Mouse (Mus musculus) adrenal gland, adult 18-20 months (tissue): Measurements from ENCODE around the gene Mcoln1. TPM values are rescaled to one million over a fixed set of nuclear protein-coding genes. Genes with fewer than 3 reads are reported as not detected.

Experiments used
- DNase-seq, 2 experiments: peaks; one replicate each; pipeline ENCODE4 v3.0.0; 2021 to 2022; ENCODE audit warnings: low spot score in 2 of 2
- total RNA-seq, 2 experiments: library from RNA; stranded (reverse); gene quantifications; 1 replicate in 1 of 2; 2 replicates in 1 of 2; pipeline ENCODE4 v1.2.3; 2021

Mcoln1 gene
- total RNA-seq, 2 experiments from 2014 or later: 40.9 to 42.8 TPM

GRCm38 (mm10) chr8:3552240-3552639 is 52.0 kb downstream of the Mcoln1 start:
- DNase-seq: no peak

- DNase-seq: no peak
Measured at GRCm38 (mm10) chr8:3556114-3556513, 55.9 kb downstream of the Mcoln1 start.

Other genes starting within 250 kb of the Mcoln1 start
- gene Insr, start 220.8 kb upstream of the Mcoln1 start, total RNA-seq: 100 to 1,000 TPM; 121 to 156 TPM
- under 1 TPM in 1 of 2 experiments, not detected in 1; 0.38 TPM for gene A430078G23Rik, start 147.0 kb upstream of the Mcoln1 start, total RNA-seq
- gene Arhgef18, start 107.5 kb upstream of the Mcoln1 start, total RNA-seq: 10 to 100 TPM; 31.0 to 34.2 TPM
- gene Pex11g, start 32.8 kb upstream of the Mcoln1 start, total RNA-seq: 1 to 10 TPM; 5.9 to 9.8 TPM
- not detected for gene Tex45, start 29.6 kb upstream of the Mcoln1 start, total RNA-seq
- 10 to 100 TPM; 17.5 to 20.5 TPM for gene Zfp358, start 7.3 kb upstream of the Mcoln1 start, total RNA-seq
- 10 to 100 TPM; 37.4 to 40.7 TPM for gene Pnpla6, start 14.9 kb downstream of the Mcoln1 start, total RNA-seq
- gene C330021F23Rik, start 67.5 kb downstream of the Mcoln1 start, total RNA-seq: under 1 TPM in 1 of 2 experiments, not detected in 1; 0.38 TPM
- gene Camsap3, start 86.8 kb downstream of the Mcoln1 start, total RNA-seq: 1 to 10 TPM; 4.1 to 8.0 TPM
- gene Xab2, start 120.9 kb downstream of the Mcoln1 start, total RNA-seq: 10 to 100 TPM; 34.1 to 39.1 TPM
- 100 to 1,000 TPM; 117 to 148 TPM for gene Pet100, start 121.1 kb downstream of the Mcoln1 start, total RNA-seq
- gene Pcp2, start 125.1 kb downstream of the Mcoln1 start, total RNA-seq: not detected
- 10 to 100 TPM; 87.5 to 98.8 TPM for gene Stxbp2, start 130.5 kb downstream of the Mcoln1 start, total RNA-seq
- 100 to 1,000 TPM; 182 to 325 TPM for gene Retn, start 155.3 kb downstream of the Mcoln1 start, total RNA-seq
- gene Mcemp1, start 165.3 kb downstream of the Mcoln1 start, total RNA-seq: under 1 TPM in 1 of 2 experiments, not detected in 1; 0.32 TPM
- 100 to 1,000 TPM in 1 of 2 experiments, 10 to 100 TPM in 1; 37.9 to 110 TPM for gene Fcor, start 171.9 kb downstream of the Mcoln1 start, total RNA-seq
- 10 to 100 TPM; 22.4 to 23.6 TPM for gene Trappc5, start 175.8 kb downstream of the Mcoln1 start, total RNA-seq
- gene Fcer2a, start 193.7 kb downstream of the Mcoln1 start, total RNA-seq: under 1 TPM in 1 of 2 experiments, not detected in 1; 0.35 TPM
- gene Clec4g, start 220.2 kb downstream of the Mcoln1 start, total RNA-seq: not detected
- 1 to 10 TPM in 1 of 2 experiments, under 1 TPM in 1; 0.40 to 1.7 TPM for gene Cd209a, start 248.5 kb downstream of the Mcoln1 start, total RNA-seq